Mouse (Mus musculus) hindbrain, embryonic 13.5 days (tissue): ENCODE measurements around the gene Bak1. TPM values are rescaled to one million over a fixed set of nuclear protein-coding genes. Genes with fewer than 3 reads are reported as not detected.

Source experiments
- polyA plus RNA-seq: library from polyadenylated mRNA; unstranded; fragments of >200 nt; fragmentation: Nextera tagmentation; extraction: Ambion mirVana; gene quantifications from 2 replicates; pipeline ENCODE4 v1.2.1, GENCODE M21; 2015

The Bak1 gene
- polyA plus RNA-seq, 1 experiment from 2014 or later, result 2.5 TPM

Other genes with a start within 250 kb of the Bak1 start
- 50.3 and 60.7 TPM in 2 replicates for gene Bnip1, start 247.9 kb downstream of the Bak1 start, polyA plus RNA-seq
- gene Nkx2-5, start 184.0 kb downstream of the Bak1 start, polyA plus RNA-seq, result 0.39 and 0.67 TPM in 2 replicates
- gene Kifc5b, start 111.9 kb downstream of the Bak1 start, polyA plus RNA-seq, result 3.6 and 4.5 TPM in 2 replicates
- gene Phf1, start 96.0 kb downstream of the Bak1 start, polyA plus RNA-seq, result 17.9 and 19.2 TPM in 2 replicates
- 133 and 148 TPM in 2 replicates for gene Cuta, start 89.4 kb downstream of the Bak1 start, polyA plus RNA-seq
- 4.6 and 5.9 TPM in 2 replicates for gene Syngap1, start 87.8 kb downstream of the Bak1 start, polyA plus RNA-seq
- 17.8 and 18.0 TPM in 2 replicates for gene Zbtb9, start 55.8 kb downstream of the Bak1 start, polyA plus RNA-seq
- gene Itpr3, start 28.3 kb upstream of the Bak1 start, polyA plus RNA-seq, result 1.1 and 1.2 TPM in 2 replicates
- gene Uqcc2, start 104.9 kb upstream of the Bak1 start, polyA plus RNA-seq, result 335 and 349 TPM in 2 replicates
- 0.45 and 0.58 TPM in 2 replicates for gene Ip6k3, start 138.8 kb upstream of the Bak1 start, polyA plus RNA-seq
- 19.0 and 19.9 TPM in 2 replicates for gene Lemd2, start 175.5 kb upstream of the Bak1 start, polyA plus RNA-seq